Mouse (Mus musculus): ENCODE measurements around the gene Aim2.

Gene Aim2

GRCm38 (mm10) chr1:173345112-173345511 is 5.6 kb upstream of the Aim2 start:
- DNase-seq (ENCODE audit: low spot score in 2 of 2) = no peak

- no peak for DNase-seq (ENCODE audit: low spot score in 2 of 2)
Observed at GRCm38 (mm10) chr1:173348527-173348926, 2.2 kb upstream of the Aim2 start.

GRCm38 (mm10) chr1:173349192-173349591 is 1.5 kb upstream of the Aim2 start:
- DNase-seq (ENCODE audit: low spot score in 2 of 2) = no peak

- no peak for DNase-seq (ENCODE audit: low spot score in 2 of 2)
Observed at GRCm38 (mm10) chr1:173349946-173350345, 733 bp upstream of the Aim2 start.

GRCm38 (mm10) chr1:173355107-173355846 is 4.6 kb downstream of the Aim2 start:
- DNase-seq (ENCODE audit: low spot score in 2 of 2) = peak in 1 of 2 experiments; percentile 75

GRCm38 (mm10) chr1:173356699-173357098 is 6.0 kb downstream of the Aim2 start:
- DNase-seq (ENCODE audit: low spot score in 2 of 2) = no peak

GRCm38 (mm10) chr1:173357799-173358198 is 7.1 kb downstream of the Aim2 start:
- DNase-seq (ENCODE audit: low spot score in 2 of 2) = peak in 1 of 2 experiments; percentile 70

GRCm38 (mm10) chr1:173359590-173360290 is 9.1 kb downstream of the Aim2 start:
- no peak for DNase-seq (ENCODE audit: low spot score in 2 of 2)

- DNase-seq (ENCODE audit: low spot score in 2 of 2) = no peak
Observed at GRCm38 (mm10) chr1:173361651-173362050, 11.0 kb downstream of the Aim2 start.

- DNase-seq (ENCODE audit: low spot score in 2 of 2) = no peak
Observed at GRCm38 (mm10) chr1:173363436-173363835, 12.8 kb downstream of the Aim2 start.

- no peak for DNase-seq (ENCODE audit: low spot score in 2 of 2)
Observed at GRCm38 (mm10) chr1:173364125-173364800, 13.6 kb downstream of the Aim2 start.

- DNase-seq (ENCODE audit: low spot score in 2 of 2) = peak in 1 of 2 experiments; percentile 37
Observed at GRCm38 (mm10) chr1:173365970-173366409, 15.3 kb downstream of the Aim2 start.

GRCm38 (mm10) chr1:173366701-173367355 is 16.1 kb downstream of the Aim2 start:
- DNase-seq (ENCODE audit: low spot score in 2 of 2) = peak; percentile 61 to 65

- peak; percentile 68 to 75 for DNase-seq (ENCODE audit: low spot score in 2 of 2)
Observed at GRCm38 (mm10) chr1:173367356-173368046, 16.8 kb downstream of the Aim2 start, which contains the start of gene Cadm3. Gene Cadm3 (minus strand): TSS chr1:173367695.

- no peak for DNase-seq (ENCODE audit: low spot score in 2 of 2)
Observed at GRCm38 (mm10) chr1:173369611-173370010, 18.9 kb downstream of the Aim2 start.

- no peak for DNase-seq (ENCODE audit: low spot score in 2 of 2)
Observed at GRCm38 (mm10) chr1:173370456-173370855, 19.8 kb downstream of the Aim2 start.

GRCm38 (mm10) chr1:173371586-173371985 is 20.9 kb downstream of the Aim2 start:
- DNase-seq (ENCODE audit: low spot score in 2 of 2) = no peak

GRCm38 (mm10) chr1:173374020-173374419 is 23.3 kb downstream of the Aim2 start:
- no peak for DNase-seq (ENCODE audit: low spot score in 2 of 2)

- peak; percentile 78 to 82 for DNase-seq (ENCODE audit: low spot score in 2 of 2)
Observed at GRCm38 (mm10) chr1:173377380-173378112, 26.9 kb downstream of the Aim2 start.

GRCm38 (mm10) chr1:173381436-173381835 is 30.8 kb downstream of the Aim2 start:
- DNase-seq (ENCODE audit: low spot score in 2 of 2) = no peak

- DNase-seq (ENCODE audit: low spot score in 2 of 2) = no peak
Observed at GRCm38 (mm10) chr1:173389431-173389830, 38.8 kb downstream of the Aim2 start.
